Mouse (Mus musculus) B cell, adult 62 days (primary cell): ENCODE data around the gene Pdzd8. TPM values are rescaled to one million over a fixed set of nuclear protein-coding genes. Genes with fewer than 3 reads are reported as not detected.

Source experiments
- total RNA-seq: library from RNA; stranded (reverse); gene quantifications from 4 replicates; pipeline ENCODE4 v1.2.4, GENCODE M21; 2023

The Pdzd8 gene
- 44.4 to 45.7 TPM (median 44.8 TPM) in 4 replicates for total RNA-seq

GRCm38 (mm10) chr19:59345658-59346283 lies at the start of gene Pdzd8:
Gene Pdzd8, minus strand, starts transcription at chr19:59345780.

GRCm38 (mm10) chr19:59321990-59322389 lies 23.6 kb downstream of the Pdzd8 start, which contains the start of gene Rps12-ps3:
Gene Rps12-ps3, plus strand, starts transcription at chr19:59322290.

GRCm38 (mm10) chr19:59260718-59261442 lies 84.7 kb downstream of the Pdzd8 start, which contains the start of gene Slc18a2:
Gene Slc18a2, plus strand, starts transcription at chr19:59260896.

Other genes with a start within 250 kb of the Pdzd8 start
- gene Vax1, start 175.7 kb downstream of the Pdzd8 start, total RNA-seq: not detected in 4 replicates
- gene Kcnk18, start 126.6 kb downstream of the Pdzd8 start, total RNA-seq: not detected in 4 replicates
- 0.20 to 0.38 TPM in 2 of 4 replicates, not detected in the others for gene Slc18a2, start 84.9 kb downstream of the Pdzd8 start, total RNA-seq
- gene Rps12-ps3, start 23.5 kb downstream of the Pdzd8 start, total RNA-seq: 1,271 to 1,483 TPM (median 1,390 TPM) in 4 replicates
- not detected in 4 replicates for gene Emx2, start 112.6 kb upstream of the Pdzd8 start, total RNA-seq